Mouse (Mus musculus) natural killer cell, adult 2 months (primary cell): ENCODE measurements around the gene Khnyn.
A peak's percentile ranks its signal among the peaks of the same experiment; 100 is the strongest.

Source experiments
- DNase-seq, 2 experiments: peaks; one replicate each; pipeline ENCODE4 v3.0.0; 2022; ENCODE audit warnings: low spot score in 2 of 2

Khnyn gene

GRCm38 (mm10) chr14:55918240-55919082 is 33.7 kb downstream of the Khnyn start:
- DNase-seq: peak; percentile 71 to 75

- no peak for DNase-seq
Observed at GRCm38 (mm10) chr14:55922475-55923232, 37.9 kb downstream of the Khnyn start.

- DNase-seq: no peak
Observed at GRCm38 (mm10) chr14:55926847-55927246, 42.1 kb downstream of the Khnyn start.

- DNase-seq: no peak
Observed at GRCm38 (mm10) chr14:55929263-55929997, 44.7 kb downstream of the Khnyn start.

- no peak for DNase-seq
Observed at GRCm38 (mm10) chr14:55933586-55933985, 48.8 kb downstream of the Khnyn start.

GRCm38 (mm10) chr14:55940070-55940800 is 55.5 kb downstream of the Khnyn start:
- no peak for DNase-seq

GRCm38 (mm10) chr14:55943601-55944000 is 58.9 kb downstream of the Khnyn start:
- DNase-seq: no peak

- DNase-seq: peak in 1 of 2 experiments; percentile 16
Observed at GRCm38 (mm10) chr14:55944575-55944974, 59.8 kb downstream of the Khnyn start, which contains the start of gene Cma1. Gene Cma1 (minus strand): TSS chr14:55944675.

- peak; percentile 48 to 72 for DNase-seq
Observed at GRCm38 (mm10) chr14:55946269-55946969, 61.7 kb downstream of the Khnyn start.
